Mouse (Mus musculus): ENCODE data around the gene Klf6. TPM values are rescaled to one million over a fixed set of nuclear protein-coding genes. Genes with fewer than 3 reads are reported as not detected.

Gene Klf6
- polyA plus RNA-seq, 3 experiments from 2014 or later, result 120 to 191 (median 184) TPM

DNA sequence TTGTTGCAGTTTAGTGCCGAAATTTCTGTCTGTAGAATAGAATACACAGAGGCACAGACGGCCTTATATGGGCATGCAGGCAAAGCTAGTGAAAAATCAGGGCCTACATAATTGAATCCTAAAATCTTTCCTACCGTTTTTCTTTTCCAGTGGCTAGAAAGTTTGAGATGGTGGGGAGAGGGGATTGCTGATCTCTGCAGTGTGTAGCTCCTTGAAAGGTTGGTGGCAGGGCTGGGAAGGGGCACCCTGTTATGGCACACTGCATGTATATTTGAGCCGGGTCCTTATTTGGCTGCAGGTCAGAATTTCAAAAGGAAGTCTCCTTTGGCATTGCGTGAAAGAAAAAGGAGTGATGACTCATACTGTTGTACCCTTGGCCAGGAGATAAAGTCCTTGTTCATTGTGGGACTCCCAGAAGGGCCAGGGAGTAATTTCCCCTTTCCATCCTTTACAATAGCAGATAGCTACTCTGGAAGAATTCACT, 2.2 kb downstream of the Klf6 start:
- ATAC-seq, result no peak

DNA sequence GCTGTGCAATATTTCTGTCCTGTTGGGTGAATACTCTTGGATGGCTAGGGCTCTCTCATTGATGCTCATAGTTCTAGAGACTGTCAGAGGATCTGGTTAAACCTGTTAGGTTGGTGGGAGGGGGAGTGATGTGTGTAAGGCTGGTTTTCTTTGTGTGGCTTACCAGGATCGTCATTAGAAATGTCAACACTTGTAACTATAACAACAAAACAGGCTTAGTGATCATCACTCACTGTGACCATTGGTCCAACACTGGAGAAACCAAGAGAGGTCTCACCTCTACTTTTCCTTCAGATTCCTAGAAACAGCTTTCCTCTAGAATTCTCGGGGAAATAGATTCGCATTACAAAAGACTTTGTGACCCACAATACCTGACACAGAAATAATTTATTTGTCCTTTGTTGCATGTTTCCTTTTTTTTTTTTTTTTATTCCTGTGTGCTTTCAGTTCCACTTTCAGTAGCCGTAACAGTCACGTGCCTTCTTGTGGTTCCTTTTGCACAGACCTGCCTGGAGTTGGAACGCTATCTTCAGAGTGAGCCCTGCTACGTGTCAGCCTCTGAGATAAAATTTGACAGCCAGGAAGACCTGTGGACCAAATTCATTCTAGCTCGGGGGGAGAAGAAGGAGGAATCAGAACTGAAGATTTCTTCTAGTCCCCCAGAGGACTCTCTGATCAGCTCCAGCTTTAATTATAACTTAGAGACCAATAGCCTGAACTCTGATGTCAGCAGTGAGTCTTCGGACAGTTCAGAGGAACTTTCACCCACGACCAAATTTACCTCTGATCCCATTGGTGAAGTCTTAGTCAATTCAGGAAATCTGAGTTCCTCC, 3.2 kb downstream of the Klf6 start:
- peak; percentile 38 for ATAC-seq

DNA sequence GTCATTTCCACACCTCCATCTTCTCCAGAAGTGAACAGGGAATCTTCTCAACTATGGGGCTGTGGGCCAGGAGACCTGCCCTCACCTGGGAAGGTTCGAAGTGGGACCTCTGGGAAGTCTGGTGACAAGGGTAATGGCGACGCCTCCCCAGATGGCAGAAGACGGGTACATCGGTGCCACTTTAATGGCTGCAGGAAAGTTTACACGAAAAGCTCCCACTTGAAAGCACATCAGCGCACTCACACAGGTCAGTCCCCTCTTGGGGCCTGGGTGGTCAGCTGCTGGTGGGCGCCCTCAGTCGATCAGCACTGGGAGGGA, 3.8 kb downstream of the Klf6 start:
- ATAC-seq, result no peak

DNA sequence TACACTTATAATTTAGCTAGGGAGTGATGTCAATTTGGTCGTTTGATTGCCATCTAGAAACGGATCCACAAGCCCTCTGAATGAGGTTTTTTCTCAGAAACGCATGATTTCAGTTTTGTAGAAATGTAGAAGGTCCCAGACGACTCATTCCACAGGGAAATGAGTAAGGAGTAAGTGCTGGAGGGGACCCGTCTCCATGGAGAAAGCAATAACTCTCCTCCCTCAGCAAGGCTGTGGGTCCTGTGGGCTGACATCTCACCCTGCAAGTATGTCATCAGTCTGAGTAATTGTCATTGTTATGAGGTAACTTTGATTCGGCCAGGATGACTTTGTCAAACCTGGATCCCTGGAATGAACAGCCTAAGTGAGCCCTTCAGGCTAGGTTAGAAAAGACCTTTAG, 4.8 kb downstream of the Klf6 start:
- ATAC-seq, result no peak

DNA sequence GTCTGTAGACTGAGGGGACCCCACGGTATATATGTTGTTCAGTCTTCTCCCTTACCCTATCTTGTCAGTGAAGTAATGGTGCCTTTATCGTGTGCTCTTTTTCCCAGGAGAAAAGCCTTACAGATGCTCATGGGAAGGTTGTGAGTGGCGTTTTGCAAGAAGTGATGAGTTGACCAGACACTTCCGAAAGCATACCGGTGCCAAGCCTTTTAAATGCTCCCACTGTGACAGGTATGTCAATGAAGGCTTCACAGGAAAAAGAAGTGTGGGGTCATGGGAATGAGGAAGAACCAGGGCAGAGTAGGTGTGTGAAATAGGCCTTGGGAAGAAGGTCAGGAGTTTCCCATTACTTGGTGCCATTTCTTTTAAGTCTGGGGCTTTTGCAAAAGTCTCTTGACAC, 5.2 kb downstream of the Klf6 start:
- no peak for ATAC-seq

DNA sequence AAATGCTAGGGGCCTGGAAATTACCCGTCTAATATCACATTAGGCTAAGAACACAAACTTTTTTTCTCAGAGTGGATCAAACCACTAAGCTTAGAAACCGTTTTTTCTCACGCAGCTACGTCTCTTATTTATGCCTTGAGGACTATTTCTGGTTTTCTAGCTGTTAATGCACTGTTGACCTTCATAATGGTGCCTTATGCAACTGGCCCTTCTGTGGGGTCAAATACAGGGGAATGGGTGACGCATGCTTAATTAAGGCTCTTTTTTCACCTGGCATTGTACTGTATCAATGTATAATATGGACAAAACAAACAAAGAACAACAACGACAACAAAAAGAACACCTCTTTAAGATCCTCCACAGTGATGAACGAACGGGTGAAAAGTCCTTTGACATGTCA, 7.1 kb downstream of the Klf6 start:
- no peak for ATAC-seq

DNA sequence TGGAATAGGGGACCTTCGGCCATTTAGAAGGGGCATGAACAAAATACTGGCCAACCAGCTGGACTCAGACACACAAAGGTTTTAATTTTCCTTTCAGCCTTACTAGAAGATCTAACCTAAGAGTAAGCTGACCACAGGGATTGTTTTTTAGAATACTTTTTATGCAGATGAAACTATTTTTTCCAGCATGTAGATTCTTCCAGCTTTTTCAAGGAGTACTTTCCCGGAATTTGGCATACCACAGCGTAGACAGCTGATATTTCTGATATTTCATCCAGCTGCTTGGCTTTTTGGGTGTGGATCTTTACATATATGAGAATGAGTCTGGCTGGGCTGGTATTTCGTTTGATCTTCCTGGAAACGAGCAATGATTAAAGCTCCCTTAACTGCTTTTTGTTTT, 8.2 kb downstream of the Klf6 start:
- ATAC-seq, result no peak

DNA sequence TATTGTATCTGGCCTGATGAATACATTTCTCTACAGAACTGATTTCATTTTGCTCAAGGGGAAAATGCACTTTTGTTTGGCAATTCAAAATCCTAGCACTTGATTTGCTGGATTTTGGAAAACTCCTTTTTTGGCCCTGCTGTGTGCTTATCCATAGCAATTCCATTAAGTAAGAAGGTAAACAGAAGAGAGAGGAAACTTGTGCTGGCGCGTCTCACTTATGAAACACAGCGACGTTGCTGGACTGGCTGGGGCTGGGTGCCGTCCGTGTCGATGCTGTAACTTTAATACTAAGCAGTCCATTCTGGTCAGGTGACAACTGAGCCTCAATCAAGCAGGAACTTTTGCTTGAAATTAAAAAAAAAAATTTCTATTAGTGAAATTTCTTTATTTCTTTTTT, 8.6 kb downstream of the Klf6 start:
- no peak for ATAC-seq

DNA sequence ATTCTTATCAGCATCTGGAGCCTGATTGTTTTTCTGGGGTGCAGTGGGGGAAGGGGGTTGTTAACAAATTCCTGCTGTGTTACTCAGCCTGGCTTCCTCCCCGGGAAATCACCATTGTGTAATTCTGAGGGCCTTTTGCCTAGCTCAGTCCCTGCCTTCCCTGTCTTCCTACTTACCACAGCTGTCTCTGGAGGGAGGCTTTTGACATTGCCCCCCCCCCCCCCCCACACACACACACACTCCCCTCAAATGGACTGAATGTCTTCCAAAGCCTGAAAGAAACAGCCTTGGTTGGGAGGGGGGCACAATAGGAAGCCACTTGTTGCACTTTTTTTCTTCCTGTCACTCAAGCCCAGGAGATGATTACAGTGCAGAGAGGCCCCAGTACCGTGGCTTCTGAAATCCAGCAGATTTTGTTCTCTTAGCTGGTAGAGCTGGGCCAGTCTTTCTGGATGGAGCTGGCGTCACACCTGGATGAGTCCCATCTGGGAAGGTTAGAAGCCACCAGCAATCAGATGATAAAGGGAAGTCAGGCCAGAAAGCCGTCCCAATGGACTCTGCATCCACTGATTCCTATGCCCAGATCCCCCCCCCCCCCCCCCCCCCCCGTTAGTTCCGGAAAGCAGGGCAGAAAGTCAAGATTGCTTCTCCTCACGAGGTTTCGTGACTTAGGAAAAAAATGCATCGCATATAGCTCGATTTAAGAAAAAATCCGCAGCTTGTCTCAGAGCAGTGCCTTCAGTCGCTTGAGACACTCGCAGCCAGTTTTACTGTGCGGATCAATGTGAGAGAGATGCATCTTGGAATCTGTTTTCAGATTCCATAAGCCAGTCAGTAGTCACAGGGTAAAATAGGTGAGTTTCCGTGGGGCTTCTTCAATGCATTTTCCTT, 9.3 kb downstream of the Klf6 start:
- ATAC-seq, result no peak

DNA sequence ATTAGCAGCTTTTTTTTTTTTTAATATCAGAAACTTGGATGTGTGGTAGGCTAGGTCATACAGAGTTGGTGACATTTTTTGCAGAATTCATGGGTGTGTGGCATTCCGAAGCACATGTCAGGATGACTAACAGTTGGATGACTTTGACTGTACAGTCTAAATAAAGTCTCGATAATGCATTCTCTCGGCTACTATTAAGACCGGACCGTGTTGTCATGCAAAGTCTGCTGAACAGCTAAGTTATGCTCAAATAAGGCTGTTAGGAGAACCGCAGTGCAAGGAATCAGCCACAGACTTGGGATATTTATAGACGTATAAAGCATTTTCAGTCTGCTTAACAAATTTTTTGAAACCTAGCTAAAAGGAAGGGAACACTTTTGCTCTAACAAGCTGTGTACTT, 10.1 kb downstream of the Klf6 start:
- no peak for ATAC-seq

DNA sequence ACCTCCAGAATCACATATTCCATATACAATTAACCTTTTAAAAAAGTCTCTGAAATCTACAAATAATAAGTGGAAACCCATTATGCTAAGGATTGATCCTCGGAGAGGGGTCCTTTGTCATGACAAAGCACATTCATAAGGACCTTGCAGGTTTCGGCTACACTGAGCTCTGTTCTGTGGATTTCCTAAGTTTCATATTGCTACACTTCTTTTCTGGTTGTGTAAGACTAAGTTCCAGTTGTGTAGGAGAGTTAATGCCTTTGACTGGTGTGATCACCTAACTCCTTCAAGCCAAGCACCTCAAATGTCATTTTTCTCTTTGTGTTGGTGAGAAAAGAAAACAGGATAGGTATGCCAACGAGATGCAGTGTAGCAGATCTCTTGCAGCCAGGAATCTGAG, 12.4 kb downstream of the Klf6 start:
- ATAC-seq, result no peak

DNA sequence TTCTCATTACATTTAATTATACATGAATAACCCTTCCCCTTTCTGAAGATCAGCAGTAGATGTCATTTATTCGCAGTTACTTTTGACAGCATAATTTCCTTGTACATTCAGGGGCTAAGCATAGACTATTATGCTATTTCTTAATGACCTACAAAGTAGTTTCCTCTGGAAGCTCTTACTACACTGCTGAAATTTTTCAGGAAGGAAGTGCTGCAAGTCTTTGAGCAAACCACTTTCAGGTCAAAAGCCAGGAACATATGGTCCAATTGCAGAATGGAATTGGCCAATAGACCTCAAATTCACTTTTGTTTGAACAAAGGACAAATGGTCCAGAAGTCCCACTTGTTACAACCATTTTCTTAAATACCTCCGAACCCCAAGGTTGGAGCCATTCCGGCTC, 14.2 kb downstream of the Klf6 start:
- ATAC-seq, result no peak

DNA sequence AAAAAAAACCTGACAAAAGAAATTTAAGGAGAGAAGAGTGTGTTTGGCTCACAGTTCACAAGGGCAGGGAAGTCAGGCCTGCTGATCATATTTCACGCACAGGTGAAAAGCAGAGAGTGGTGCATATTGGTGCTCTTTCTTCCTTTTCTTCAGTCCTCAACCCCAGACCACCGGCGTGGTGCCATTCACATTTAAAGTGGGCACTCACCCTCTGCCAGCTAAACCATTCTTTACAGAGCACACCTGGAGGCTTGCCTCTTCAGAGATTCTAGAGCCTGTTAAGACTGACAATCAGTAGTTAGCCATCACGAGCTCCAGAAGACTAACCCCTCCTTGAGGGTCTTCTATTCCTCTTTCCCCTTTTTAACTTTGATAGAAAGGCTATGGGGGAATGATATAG, 17.5 kb downstream of the Klf6 start:
- ATAC-seq, result no peak

DNA sequence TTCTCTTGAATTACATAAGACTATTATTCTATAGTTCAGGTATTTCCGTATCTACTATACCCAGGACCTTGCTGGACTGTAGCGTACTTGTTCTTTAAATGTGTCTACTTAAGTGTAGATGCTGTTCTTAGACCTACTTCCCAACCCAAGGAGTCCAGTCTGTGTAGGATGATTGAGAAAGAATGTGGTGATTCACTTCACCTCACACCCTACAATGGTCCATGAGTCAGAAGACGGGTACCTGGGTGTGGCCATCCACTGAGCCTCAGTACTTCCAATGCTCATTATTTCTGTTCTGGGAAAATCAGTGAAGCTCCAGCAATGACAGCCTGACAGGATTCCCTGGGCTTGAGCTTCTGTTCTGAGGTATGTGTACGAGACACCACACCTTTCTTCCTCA, 25.5 kb downstream of the Klf6 start:
- ATAC-seq, result no peak

DNA sequence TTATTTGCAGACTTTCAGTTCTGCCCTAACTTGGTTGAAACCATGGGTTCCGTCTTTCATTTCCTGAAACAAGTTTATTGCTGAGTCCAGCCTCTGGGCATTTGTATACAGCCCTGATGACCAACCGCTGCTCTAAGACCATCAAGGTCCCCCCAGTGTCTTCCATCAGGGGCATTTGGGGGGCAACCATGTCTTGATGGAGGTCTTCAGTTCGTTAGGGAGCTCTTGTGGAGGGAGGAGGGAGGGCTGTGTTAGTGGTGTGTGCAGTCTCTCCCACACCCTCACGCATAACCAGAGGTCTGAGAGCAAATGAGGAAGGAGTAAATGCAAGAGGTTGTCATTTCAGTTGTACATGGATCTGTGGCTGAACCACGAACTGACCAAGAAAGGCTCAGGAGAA, 26.9 kb downstream of the Klf6 start:
- no peak for ATAC-seq

DNA sequence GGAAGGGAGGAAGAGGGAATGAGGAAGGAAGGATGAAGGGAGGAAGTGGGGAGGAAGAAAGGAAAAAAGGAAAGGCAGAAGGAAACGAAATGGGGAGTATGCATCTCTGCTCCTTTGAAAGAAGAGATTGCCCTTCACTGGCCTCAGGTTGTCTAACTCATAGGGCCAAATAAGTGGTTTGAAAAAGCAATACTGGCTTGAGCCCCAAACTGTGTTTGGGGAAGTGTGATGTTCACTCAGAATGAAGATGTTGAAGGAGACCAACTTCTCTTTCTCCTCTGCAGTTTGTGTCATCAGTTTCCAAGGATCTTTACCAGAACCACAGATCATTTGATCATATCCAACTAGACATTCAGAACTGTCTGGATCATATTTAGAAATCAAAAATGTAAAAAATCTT, 27.4 kb downstream of the Klf6 start:
- ATAC-seq, result no peak

DNA sequence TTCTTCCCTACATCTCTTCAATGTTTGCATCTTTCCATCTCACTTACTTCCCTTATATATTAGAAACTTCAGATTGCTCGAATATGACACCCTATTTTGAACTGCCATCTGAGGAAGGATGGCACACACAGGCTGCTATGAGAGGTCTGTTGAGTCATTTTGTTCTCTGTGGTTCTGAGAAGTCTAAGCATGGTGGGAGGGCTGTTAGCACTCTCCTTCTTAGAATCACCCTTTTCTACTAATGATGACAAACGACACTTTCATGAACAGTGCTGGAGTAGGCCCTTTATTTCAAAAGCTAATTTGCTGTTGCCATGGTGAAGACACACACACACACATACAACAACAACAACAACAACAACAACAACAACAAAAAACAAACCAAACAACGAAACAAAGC, 28.8 kb downstream of the Klf6 start:
- peak; percentile 82 for ATAC-seq

DNA sequence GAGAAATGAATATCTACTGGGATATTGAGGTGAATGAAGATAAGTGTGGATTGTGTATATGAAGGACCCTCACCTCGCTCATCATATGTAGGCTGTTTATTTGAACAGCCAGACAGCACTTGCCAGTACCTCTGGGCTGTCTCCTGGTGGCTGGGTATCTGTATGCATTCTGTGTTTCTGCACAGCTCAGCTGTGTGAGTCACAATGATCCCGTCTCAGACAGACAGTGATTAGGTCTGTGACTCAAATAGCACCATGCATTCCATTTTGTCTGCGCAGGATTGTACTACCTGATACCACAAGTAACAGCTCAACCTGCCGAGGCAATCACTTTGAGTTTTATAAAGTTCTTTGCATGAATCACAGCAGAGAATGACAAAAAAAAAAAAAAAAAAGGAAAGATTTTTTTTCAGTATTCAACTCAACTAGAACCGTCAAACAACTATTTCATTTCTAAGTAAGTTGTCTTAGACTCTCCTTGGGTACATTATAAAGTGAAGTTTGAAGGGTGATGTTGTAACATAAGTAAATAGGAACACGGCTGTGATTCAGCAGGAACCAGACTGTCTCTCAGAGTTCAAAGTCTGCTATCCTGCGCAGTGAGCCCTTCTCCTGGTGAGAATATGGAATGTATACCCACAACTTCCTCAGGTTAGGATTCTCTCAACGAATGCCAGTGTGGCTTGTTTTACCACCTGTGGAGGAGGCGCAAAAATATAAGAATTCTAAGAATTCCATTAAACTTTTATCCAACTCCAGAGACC, 31.6 kb downstream of the Klf6 start:
- no peak for ATAC-seq

DNA sequence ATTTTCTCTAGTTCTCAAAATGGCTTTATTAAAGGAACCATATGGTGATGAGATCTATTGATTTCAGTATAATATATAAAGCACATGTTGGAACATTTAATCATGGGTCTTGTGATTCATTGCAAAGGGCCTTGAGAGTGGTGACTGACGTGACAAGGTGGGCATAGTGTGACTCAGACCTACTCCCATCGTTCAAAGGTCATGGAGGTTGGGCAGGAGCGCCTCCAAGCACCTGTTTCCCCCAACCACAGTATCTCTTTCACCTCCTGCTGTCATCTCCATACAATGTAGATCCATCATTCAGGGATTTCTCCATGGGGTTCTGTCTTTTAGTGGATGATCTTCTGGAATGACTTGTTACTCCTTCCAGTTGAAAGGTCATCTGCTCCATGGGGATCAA, 33.6 kb downstream of the Klf6 start:
- ATAC-seq, result no peak

DNA sequence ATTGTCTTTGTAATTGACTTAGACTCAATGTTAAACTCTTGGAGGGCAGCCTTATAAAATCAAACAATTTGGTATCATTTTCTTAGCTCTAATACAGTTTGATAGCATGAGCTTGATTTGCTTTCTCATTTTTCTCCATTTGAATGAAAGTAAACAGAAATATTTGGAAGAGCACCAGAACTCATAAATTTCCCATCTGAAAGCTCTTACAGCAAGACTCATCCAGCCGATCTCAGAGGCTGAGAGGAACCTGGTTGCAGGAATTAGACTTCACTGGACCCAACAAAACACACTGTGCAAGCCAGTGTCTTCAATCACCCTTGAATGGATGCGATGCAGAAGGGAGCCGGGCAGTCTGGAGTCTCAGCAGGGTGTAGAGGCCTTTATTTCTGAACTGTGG, 34.6 kb downstream of the Klf6 start:
- no peak for ATAC-seq

DNA sequence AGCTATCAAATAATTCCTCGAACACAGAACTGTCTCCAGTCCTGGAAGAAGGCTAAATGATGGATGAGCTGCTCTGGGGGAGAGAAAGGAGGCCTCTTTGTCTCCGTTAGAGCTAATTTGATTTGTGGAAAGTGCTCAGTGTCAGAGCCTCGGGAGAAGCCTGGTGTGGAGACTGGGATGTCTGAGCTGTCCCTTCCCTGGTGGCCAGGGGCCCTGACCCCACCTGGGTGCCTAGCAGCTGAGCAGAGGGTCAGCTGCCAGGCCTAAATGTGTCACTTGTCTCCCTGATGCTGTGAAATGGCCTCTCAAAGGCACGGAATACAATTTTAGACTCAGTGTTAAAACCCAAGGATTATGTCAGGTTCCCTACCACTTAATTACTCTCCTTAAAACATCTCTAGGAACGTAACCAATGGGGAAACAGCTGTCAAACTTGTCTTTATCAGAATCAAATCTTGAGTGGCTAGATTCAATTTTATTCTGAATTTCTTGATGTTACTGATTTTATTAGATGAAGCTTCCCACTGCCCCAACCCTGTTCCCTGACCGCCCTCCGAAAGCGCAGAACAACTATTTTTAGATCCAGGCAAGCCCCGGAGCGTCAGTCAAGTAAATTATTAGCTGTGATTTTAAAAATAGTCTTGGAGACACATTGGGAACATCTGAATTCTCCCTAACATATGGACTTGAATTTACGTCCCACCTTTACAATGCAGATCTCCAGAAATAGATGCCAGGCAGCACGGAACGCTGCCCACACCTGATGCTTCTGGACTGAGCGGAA, 36.1 kb downstream of the Klf6 start:
- no peak for ATAC-seq

DNA sequence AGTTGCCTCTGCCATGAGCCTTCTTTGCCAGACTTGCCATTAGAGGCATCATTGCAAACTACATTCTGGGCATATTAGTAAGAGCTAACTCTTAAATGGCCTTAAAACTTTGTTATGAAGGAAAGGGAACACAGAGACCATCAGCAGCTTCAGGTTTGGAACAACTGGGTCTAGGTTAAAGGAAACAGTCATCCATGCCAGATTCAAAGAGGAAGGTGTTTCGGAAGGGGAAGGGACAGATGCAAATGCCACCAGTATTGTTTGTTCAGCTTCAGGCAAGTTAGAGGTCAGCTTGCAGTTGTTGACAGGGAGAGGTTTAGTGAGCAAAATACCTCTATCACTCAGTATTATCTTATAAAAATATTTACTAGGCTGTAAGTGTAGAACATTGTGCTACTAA, 37.7 kb downstream of the Klf6 start:
- ATAC-seq, result no peak

DNA sequence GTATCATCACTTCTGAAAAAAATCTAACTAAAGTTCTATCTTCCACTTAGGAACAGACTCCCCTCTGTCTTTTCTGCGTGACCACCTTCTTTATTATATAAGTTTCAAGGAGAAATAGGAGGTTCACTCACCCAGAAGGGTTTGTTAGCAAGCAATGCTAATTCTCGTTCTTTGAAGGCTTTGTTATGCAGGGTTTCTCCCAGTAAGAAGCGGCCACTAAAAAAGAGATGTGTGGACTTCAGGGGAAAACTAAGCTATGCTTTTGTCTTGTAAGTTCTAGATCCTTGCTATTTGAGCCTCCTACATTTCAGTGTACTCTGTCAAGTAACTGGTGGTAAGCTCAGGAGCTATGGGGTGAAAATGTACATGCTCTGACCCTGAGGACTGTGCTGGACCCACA, 38.4 kb downstream of the Klf6 start:
- ATAC-seq, result no peak

Data from inflammation-experienced regulatory T-cells, adult 6 months (primary cell).